Mouse (Mus musculus): ENCODE results near the gene 4930539E08Rik. TPM values are rescaled to one million over a fixed set of nuclear protein-coding genes. Genes with fewer than 3 reads are reported as not detected.

The 4930539E08Rik gene
- total and polyA plus RNA-seq, 2 experiments from 2014 or later = 2.1 to 3.3 TPM

- no peak for ATAC-seq
- 91% methylated on average over 4 of the region's 4 CpGs for WGBS
- DNase-seq = no peak
Observed at GRCm38 (mm10) chr17:28929369-28929768, 14.2 kb upstream of the 4930539E08Rik start.

GRCm38 (mm10) chr17:28928004-28928403 is 12.9 kb upstream of the 4930539E08Rik start:
- H3K36me3 ChIP-seq (ENCODE audit: insufficient read depth) = no peaks in the 10 kb centered on the region
- H3K27ac ChIP-seq (ENCODE audit: low read depth, low read length) = no peak overlapping the region
- H3K4me3 ChIP-seq (ENCODE audit: low read depth, low read length) = no peak overlapping the region
- H3K9ac ChIP-seq = no peak overlapping the region
- H3K9me3 ChIP-seq (ENCODE audit: low read length) = no peaks in the 10 kb centered on the region
- H3K4me1 ChIP-seq (ENCODE audit: insufficient read depth) = peaks cover 6% of the 10 kb centered on the region; the same call in 1 of the 2 replicates
- H3K4me2 ChIP-seq (ENCODE audit: low read depth) = no peak overlapping the region
- no peak for DNase-seq
- WGBS = 91% methylated on average over 9 of the region's 9 CpGs
- no peaks in the 10 kb centered on the region for H3K27me3 ChIP-seq (ENCODE audit: insufficient read depth, low read length)
- no peak for TF ChIP-seq CTCF (IDR thresholded peaks at IDR 0.05; ENCODE audit: low read depth)
- no peak for ATAC-seq

More at GRCm38 (mm10) chr17:28929369-28929768, 14.2 kb upstream of the 4930539E08Rik start:
- H3K4me1 ChIP-seq (ENCODE audit: insufficient read depth) = peaks cover 6% of the 10 kb centered on the region; the same call in 1 of the 2 replicates
- H3K27me3 ChIP-seq (ENCODE audit: insufficient read depth, low read length) = no peaks in the 10 kb centered on the region
- H3K9me3 ChIP-seq (ENCODE audit: low read length) = no peaks in the 10 kb centered on the region
- H3K9ac ChIP-seq = no peak overlapping the region
- H3K36me3 ChIP-seq (ENCODE audit: insufficient read depth) = no peaks in the 10 kb centered on the region
- no peak overlapping the region for H3K27ac ChIP-seq (ENCODE audit: low read depth, low read length)
- no peak overlapping the region for H3K4me3 ChIP-seq (ENCODE audit: low read depth, low read length)
- TF ChIP-seq CTCF (IDR thresholded peaks at IDR 0.05; ENCODE audit: low read depth) = no peak
- H3K4me2 ChIP-seq (ENCODE audit: low read depth) = no peak overlapping the region

- Histone ChIP-seq H3K27ac (ENCODE audit: low read depth, low read length) (no peak overlapping the region), H3K27me3 (ENCODE audit: insufficient read depth, low read length) (no peaks in the 10 kb centered on the region), H3K9me3 (ENCODE audit: low read length) (no peaks in the 10 kb centered on the region), H3K4me1 (ENCODE audit: insufficient read depth) (peaks cover 6% of the 10 kb centered on the region; the same call in 1 of the 2 replicates), H3K4me2 (ENCODE audit: low read depth) (no peak overlapping the region), H3K36me3 (ENCODE audit: insufficient read depth) (no peaks in the 10 kb centered on the region), H3K4me3 (ENCODE audit: low read depth, low read length) (no peak overlapping the region), H3K9ac (no peak overlapping the region)
- ATAC-seq (peak; percentile 42; the same call in 1 of the 2 replicates), DNase-seq (peak; percentile 71)
- 49% methylated on average over 15 of the region's 15 CpGs for WGBS
- peak; percentile 81 for TF ChIP-seq CTCF (IDR thresholded peaks at IDR 0.05; ENCODE audit: low read depth)
Observed at GRCm38 (mm10) chr17:28926866-28927635, 11.9 kb upstream of the 4930539E08Rik start.

- peak; percentile 91 for TF ChIP-seq CTCF (IDR thresholded peaks at IDR 0.05; ENCODE audit: low read depth)
- DNase-seq (peak; percentile 87), ATAC-seq (peak; percentile 58; the same call in 1 of the 2 replicates)
- H3K4me2 ChIP-seq (ENCODE audit: low read depth) = no peak overlapping the region
- no peaks in the 10 kb centered on the region for H3K36me3 ChIP-seq (ENCODE audit: insufficient read depth)
- no peak overlapping the region for H3K9ac ChIP-seq
- no peaks in the 10 kb centered on the region for H3K9me3 ChIP-seq (ENCODE audit: low read length)
- no peaks in the 10 kb centered on the region for H3K27me3 ChIP-seq (ENCODE audit: insufficient read depth, low read length)
- no peak overlapping the region for H3K4me3 ChIP-seq (ENCODE audit: low read depth, low read length)
- no peak overlapping the region for H3K27ac ChIP-seq (ENCODE audit: low read depth, low read length)
- peaks cover 6% of the 10 kb centered on the region; the same call in 1 of the 2 replicates for H3K4me1 ChIP-seq (ENCODE audit: insufficient read depth)
- 16% methylated on average over 13 of the region's 13 CpGs for WGBS
Observed at GRCm38 (mm10) chr17:28926380-28926779, 11.3 kb upstream of the 4930539E08Rik start.

GRCm38 (mm10) chr17:28924957-28925595 is 10.0 kb upstream of the 4930539E08Rik start:
- H3K9ac ChIP-seq = no peak overlapping the region
- DNase-seq (no peak), ATAC-seq (no peak)
- no peaks in the 10 kb centered on the region for H3K36me3 ChIP-seq (ENCODE audit: insufficient read depth)
- no peaks in the 10 kb centered on the region for H3K4me1 ChIP-seq (ENCODE audit: insufficient read depth)
- TF ChIP-seq CTCF (IDR thresholded peaks at IDR 0.05; ENCODE audit: low read depth) = no peak
- no peak overlapping the region for H3K4me2 ChIP-seq (ENCODE audit: low read depth)
- 84% methylated on average over 8 of the region's 8 CpGs for WGBS
- no peaks in the 10 kb centered on the region for H3K9me3 ChIP-seq (ENCODE audit: low read length)
- no peak overlapping the region for H3K27ac ChIP-seq (ENCODE audit: low read depth, low read length)
- H3K4me3 ChIP-seq (ENCODE audit: low read depth, low read length) = no peak overlapping the region
- H3K27me3 ChIP-seq (ENCODE audit: insufficient read depth, low read length) = no peaks in the 10 kb centered on the region

GRCm38 (mm10) chr17:28922096-28922495 is 7.0 kb upstream of the 4930539E08Rik start:
- Histone ChIP-seq H3K27ac (ENCODE audit: low read depth, low read length) (no peak overlapping the region), H3K27me3 (ENCODE audit: insufficient read depth, low read length) (no peaks in the 10 kb centered on the region), H3K9me3 (ENCODE audit: low read length) (no peaks in the 10 kb centered on the region), H3K4me1 (ENCODE audit: insufficient read depth) (no peaks in the 10 kb centered on the region), H3K9ac (no peak overlapping the region), H3K4me2 (ENCODE audit: low read depth) (no peak overlapping the region), H3K36me3 (ENCODE audit: insufficient read depth) (no peaks in the 10 kb centered on the region), H3K4me3 (ENCODE audit: low read depth, low read length) (no peak overlapping the region)
- TF ChIP-seq CTCF (IDR thresholded peaks at IDR 0.05; ENCODE audit: low read depth) = no peak
- ATAC-seq (no peak), DNase-seq (no peak)
- 83% methylated on average over 6 of the region's 6 CpGs for WGBS

- WGBS = 76% methylated on average over 8 of the region's 8 CpGs
- no peak overlapping the region for H3K27ac ChIP-seq (ENCODE audit: low read depth, low read length)
- H3K9me3 ChIP-seq (ENCODE audit: low read length) = no peaks in the 10 kb centered on the region
- ATAC-seq = no peak
- TF ChIP-seq CTCF (IDR thresholded peaks at IDR 0.05; ENCODE audit: low read depth) = no peak
- no peaks in the 10 kb centered on the region for H3K27me3 ChIP-seq (ENCODE audit: insufficient read depth, low read length)
- H3K4me2 ChIP-seq (ENCODE audit: low read depth) = no peak overlapping the region
- H3K4me3 ChIP-seq (ENCODE audit: low read depth, low read length) = no peak overlapping the region
- no peak overlapping the region for H3K9ac ChIP-seq
- H3K36me3 ChIP-seq (ENCODE audit: insufficient read depth) = no peaks in the 10 kb centered on the region
- H3K4me1 ChIP-seq (ENCODE audit: insufficient read depth) = no peaks in the 10 kb centered on the region
- DNase-seq = no peak
Observed at GRCm38 (mm10) chr17:28921086-28921485, 6.0 kb upstream of the 4930539E08Rik start.
